Comparison of ENCODE assay signal across 12 mouse cellular contexts in the genomic region with DNA sequence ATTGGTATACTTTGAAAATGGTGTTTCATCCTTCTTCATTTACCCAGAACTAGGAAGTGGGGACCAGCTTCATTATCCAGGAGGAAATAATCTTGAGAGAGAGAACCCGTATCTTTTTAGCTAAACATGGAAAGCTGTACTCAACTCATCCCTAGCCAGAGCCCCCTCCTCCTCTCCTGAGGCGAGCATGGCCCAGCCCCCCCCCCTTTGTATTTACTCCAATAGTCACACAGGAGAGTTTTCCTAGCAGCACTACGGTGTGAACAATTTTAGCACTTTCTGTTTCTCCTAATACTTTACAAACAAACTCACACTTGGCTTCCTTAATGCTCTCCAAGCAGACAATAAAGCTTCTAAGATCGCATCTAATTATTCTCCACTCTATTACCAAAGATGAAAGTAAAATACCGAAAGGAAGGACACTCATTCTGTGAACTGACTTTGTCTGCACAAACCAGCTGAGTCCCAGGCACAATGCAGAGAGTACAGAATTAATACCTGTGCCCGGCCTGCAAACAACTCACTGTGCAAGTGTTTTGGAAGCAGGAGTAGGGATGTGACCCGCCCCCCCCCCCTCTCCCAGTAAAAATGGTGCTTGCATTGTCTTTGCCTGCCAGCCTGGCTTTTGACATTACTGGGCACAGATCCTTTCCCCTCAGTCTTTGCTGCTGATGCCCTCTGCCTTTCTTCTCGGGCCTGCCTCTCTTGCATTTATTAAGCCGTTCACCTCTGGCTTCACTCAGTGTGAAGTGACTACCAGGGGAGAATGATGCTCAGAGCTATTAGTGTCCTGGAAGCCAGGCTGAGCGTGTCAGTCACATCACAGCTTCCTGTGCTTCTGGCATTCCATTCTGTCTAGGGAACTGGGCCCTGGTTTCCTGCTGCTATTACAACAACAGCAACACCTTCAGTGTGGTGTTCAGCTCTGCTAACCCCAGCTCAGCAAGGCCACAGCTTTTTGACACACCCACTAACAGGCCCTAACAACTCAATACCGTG.
DNase-seq lines count a peak whose midpoint lies in the region; ATAC-seq and TF ChIP-seq lines count a peak whose summit lies in the region.
"Had no signal": no experiment of that assay in that cellular context is flagged by ENCODE, and none has a peak within 500 bp of the region (broad histone marks: within the 10 kb centered on the region; RNA-seq: fewer than 3 reads in every experiment).

No protein-coding gene starts in this region.

- H3K27me3 ChIP-seq in forebrain, embryonic 10.5 days (ENCODE audit: poor library complexity, severe bottlenecking): no peaks in the 10 kb centered on the region
- H3K27me3 ChIP-seq in forebrain, embryonic 16.5 days (replicated peaks; ENCODE audit: control insufficient read depth, insufficient read depth, low read length): no peaks in the 10 kb centered on the region
- H3K27me3 ChIP-seq in hindbrain, embryonic 11.5 days (ENCODE audit: control insufficient read depth, insufficient read depth, low read length): no peaks in the 10 kb centered on the region
- H3K27me3 ChIP-seq in midbrain, postnatal 0 days (ENCODE audit: insufficient read depth, low read length): no peaks in the 10 kb centered on the region
- H3K27me3 ChIP-seq: lung, embryonic 15.5 days; neural tube, embryonic 12.5 days had no signal

- H3K4me2 ChIP-seq in forebrain, embryonic 16.5 days (ENCODE audit: low read length): no peak overlapping the region
- H3K4me2 ChIP-seq in hindbrain, embryonic 11.5 days (replicated peaks; ENCODE audit: low read depth, low read length): no peak overlapping the region
- H3K4me2 ChIP-seq in midbrain, postnatal 0 days (ENCODE audit: low read depth, low read length, poor library complexity, severe bottlenecking): no peak overlapping the region
- H3K4me2 ChIP-seq: lung, embryonic 15.5 days; neural tube, embryonic 12.5 days had no signal

- no peak for TF ChIP-seq CTCF in midbrain, postnatal 0 days (IDR thresholded peaks at IDR 0.05)

- 39% methylated on average over 11 of the region's 11 CpGs for WGBS in forebrain, embryonic 10.5 days
- WGBS in forebrain, embryonic 16.5 days: 17% methylated on average over 11 of the region's 11 CpGs
- 43% methylated on average over 11 of the region's 11 CpGs for WGBS in hindbrain, embryonic 11.5 days
- 18% methylated on average over 11 of the region's 11 CpGs for WGBS in midbrain, postnatal 0 days

- DNase-seq in forebrain, embryonic 10.5 days (ENCODE audit: extremely low spot score, low spot score): no peak
- peak; percentile 10 for DNase-seq in lung, postnatal 10 days
- DNase-seq in lung, postnatal 25 days (ENCODE audit: low spot score): no peak
- DNase-seq in hindbrain, embryonic 11.5 days (ENCODE audit: low spot score): peak; percentile 13
- DNase-seq in midbrain, postnatal 0 days (ENCODE audit: low spot score): peak; percentile 21
- DNase-seq in urinary bladder, postnatal 36 days (ENCODE audit: low spot score in 2 of 2): no peak
- DNase-seq in urinary bladder, postnatal 14 days (ENCODE audit: low spot score): no peak
- DNase-seq: cerebellum, postnatal 36 days; kidney, postnatal 25 days had no signal

- H3K27ac ChIP-seq in forebrain, embryonic 10.5 days: peak overlapping the region; percentile 48; the same call in 1 of the 2 replicates
- no peak overlapping the region for H3K27ac ChIP-seq in forebrain, embryonic 16.5 days (ENCODE audit: low read length)
- no peak overlapping the region for H3K27ac ChIP-seq in hindbrain, embryonic 11.5 days (ENCODE audit: low read depth, low read length)
- H3K27ac ChIP-seq in midbrain, postnatal 0 days (ENCODE audit: low read depth, low read length): no peak overlapping the region
- H3K27ac ChIP-seq: lung, embryonic 15.5 days; neural tube, embryonic 12.5 days had no signal

- H3K4me3 ChIP-seq in forebrain, embryonic 10.5 days: no peak overlapping the region
- no peak overlapping the region for H3K4me3 ChIP-seq in forebrain, embryonic 16.5 days (replicated peaks; ENCODE audit: low read length)
- no peak overlapping the region for H3K4me3 ChIP-seq in hindbrain, embryonic 11.5 days (ENCODE audit: low read depth, low read length)
- no peak overlapping the region for H3K4me3 ChIP-seq in midbrain, postnatal 0 days (ENCODE audit: low read depth, low read length)
- H3K4me3 ChIP-seq: lung, embryonic 15.5 days; neural tube, embryonic 12.5 days had no signal

- no peaks in the 10 kb centered on the region for H3K9me3 ChIP-seq in forebrain, embryonic 10.5 days
- H3K9me3 ChIP-seq in forebrain, embryonic 16.5 days (ENCODE audit: control insufficient read depth, low read length): no peaks in the 10 kb centered on the region
- H3K9me3 ChIP-seq in hindbrain, embryonic 11.5 days (ENCODE audit: control insufficient read depth, low read length): no peaks in the 10 kb centered on the region
- H3K9me3 ChIP-seq in midbrain, postnatal 0 days (ENCODE audit: low read length): no peaks in the 10 kb centered on the region
- H3K9me3 ChIP-seq: lung, embryonic 15.5 days; neural tube, embryonic 12.5 days had no signal

- no peak overlapping the region for H3K9ac ChIP-seq in forebrain, embryonic 16.5 days (replicated peaks; ENCODE audit: low read depth, low read length)
- no peak overlapping the region for H3K9ac ChIP-seq in hindbrain, embryonic 11.5 days (ENCODE audit: low read depth, low read length)
- no peak overlapping the region for H3K9ac ChIP-seq in midbrain, postnatal 0 days (replicated peaks; ENCODE audit: low read length, poor library complexity, severe bottlenecking)
- H3K9ac ChIP-seq: lung, embryonic 15.5 days; neural tube, embryonic 12.5 days had no signal

- H3K4me1 ChIP-seq in forebrain, embryonic 10.5 days: peaks cover 19% of the 10 kb centered on the region
- peaks cover 6% of the 10 kb centered on the region; the same call in 1 of the 2 replicates for H3K4me1 ChIP-seq in forebrain, embryonic 16.5 days (replicated peaks; ENCODE audit: control insufficient read depth, insufficient read depth, low read length)
- H3K4me1 ChIP-seq in hindbrain, embryonic 11.5 days (replicated peaks; ENCODE audit: control insufficient read depth, insufficient read depth, low read length): no peaks in the 10 kb centered on the region
- no peaks in the 10 kb centered on the region for H3K4me1 ChIP-seq in midbrain, postnatal 0 days (ENCODE audit: insufficient read depth, low read length)
- H3K4me1 ChIP-seq: lung, embryonic 15.5 days had no signal

- ATAC-seq in forebrain, embryonic 16.5 days: no peak
- no peak for ATAC-seq in hindbrain, embryonic 11.5 days (ENCODE audit: low FRiP score)
- no peak for ATAC-seq in midbrain, postnatal 0 days (ENCODE audit: low FRiP score)

- no peaks in the 10 kb centered on the region for H3K36me3 ChIP-seq in forebrain, embryonic 10.5 days (replicated peaks)
- H3K36me3 ChIP-seq in forebrain, embryonic 16.5 days (ENCODE audit: control insufficient read depth, insufficient read depth): no peaks in the 10 kb centered on the region
- no peaks in the 10 kb centered on the region for H3K36me3 ChIP-seq in hindbrain, embryonic 11.5 days (ENCODE audit: control insufficient read depth, insufficient read depth, low read length)
- H3K36me3 ChIP-seq in midbrain, postnatal 0 days (ENCODE audit: insufficient read depth, low read length): no peaks in the 10 kb centered on the region
- H3K36me3 ChIP-seq: lung, embryonic 15.5 days; neural tube, embryonic 12.5 days had no signal

Comparison
In these comparisons a context has a peak if more than half of its experiments do, and no peak if none do; other contexts are left out.
1. DNase-seq: peak in lung, postnatal 10 days (single experiment), hindbrain, embryonic 11.5 days (single experiment) and midbrain, postnatal 0 days (single experiment); none in forebrain, embryonic 10.5 days (single experiment), lung, postnatal 25 days (single experiment), urinary bladder, postnatal 36 days (0 of 2) and urinary bladder, postnatal 14 days (single experiment).